Mouse (Mus musculus) midbrain, postnatal 0 days (tissue): ENCODE measurements at regions not wholly inside any gene's neighbourhood (a gene's known extent, or its start where the extent isn't known, plus 50 kb on each side); places are given as distances from the start of the nearest gene placed in this dataset.

Experiments
- ATAC-seq: fragments of 200-750 bp; cut with Nextera tagmentation; 2 replicates; pipeline ENCODE4 v1.8.0; 2017; ENCODE audit warnings: moderate number of reproducible peaks, mild to moderate bottlenecking, moderate TSS enrichment, moderate library complexity; ENCODE audit not compliant: low FRiP score
- DNase-seq: peaks from one replicate; pipeline ENCODE4 v3.0.0-alpha.2; 2015; ENCODE audit warnings: low spot score
- H3K27ac ChIP-seq: fragments of 300-500 bp; sonication (generic); 2 replicates; pipeline ENCODE4 v1.5.1; 2014; ENCODE audit warnings: low read depth, mild to moderate bottlenecking, low read length, mixed read lengths
- H3K27me3 ChIP-seq: fragments of 300-500 bp; sonication (generic); 2 replicates; pipeline ENCODE4 v1.6.1; 2014; ENCODE audit warnings: low read length, control low read depth, mixed read lengths; ENCODE audit not compliant: insufficient read depth
- H3K36me3 ChIP-seq: fragments of 300-500 bp; sonication (generic); 2 replicates; pipeline ENCODE4 v1.6.1; 2014; ENCODE audit warnings: low read length, control low read depth, mixed read lengths; ENCODE audit not compliant: insufficient read depth
- H3K4me1 ChIP-seq: fragments of 300-500 bp; sonication (generic); 2 replicates; pipeline ENCODE4 v1.6.1; 2014; ENCODE audit warnings: mild to moderate bottlenecking, control low read depth, antibody characterized with exemption, low read length, mixed read lengths; ENCODE audit not compliant: insufficient read depth
- H3K4me2 ChIP-seq: fragments of 300-500 bp; sonication (generic); 2 replicates; pipeline ENCODE4 v1.6.1; 2014; ENCODE audit warnings: low read depth, mild to moderate bottlenecking, low read length, mixed read lengths; ENCODE audit not compliant: poor library complexity, severe bottlenecking
- H3K4me3 ChIP-seq: fragments of 300-500 bp; sonication (generic); 2 replicates; pipeline ENCODE4 v1.5.1; 2014; ENCODE audit warnings: low read depth, mild to moderate bottlenecking, low read length, moderate library complexity
- H3K9ac ChIP-seq: fragments of 300-500 bp; sonication (generic); replicated peaks from 2 replicates; pipeline ENCODE4 v1.6.1; 2014; ENCODE audit warnings: mild to moderate bottlenecking, low read length, moderate library complexity, mixed read lengths; ENCODE audit not compliant: poor library complexity, severe bottlenecking
- H3K9me3 ChIP-seq: fragments of 300-500 bp; sonication (generic); 2 replicates; pipeline ENCODE4 v1.6.1; 2016; ENCODE audit warnings: low read length, control low read depth
- CTCF ChIP-seq: IDR thresholded peaks from 2 replicates; pipeline ENCODE4 v1.5.1; 2016; ENCODE audit warnings: antibody characterized with exemption, mild to moderate bottlenecking
- WGBS: fragments of 180-500 bp; shearing (Covaris S2); extraction: QIAGEN DNeasy Blood & Tissue Kit; methylation state at CpG from one replicate; pipeline ENCODE4 v1.1.7; 2014; 5-methylcytosine and 5-hydroxymethylcytosine counted together

- no peak for TF ChIP-seq CTCF
- peak overlapping the region; percentile 32; the same call in 1 of the 2 replicates for H3K4me2 ChIP-seq
- H3K4me3 ChIP-seq = no peak overlapping the region
- H3K4me1 ChIP-seq = peaks cover 16% of the 10 kb centered on the region; the same call in 1 of the 2 replicates
- no peaks in the 10 kb centered on the region for H3K27me3 ChIP-seq
- DNase-seq = peak; percentile 85
- no peak overlapping the region for H3K27ac ChIP-seq
- WGBS = 10% methylated on average over 20 of the region's 20 CpGs
- H3K9ac ChIP-seq = 0 out of 2 replicates have a peak overlapping the region, but pooled peaks have one; percentile 13
- H3K36me3 ChIP-seq = no peaks in the 10 kb centered on the region
- no peaks in the 10 kb centered on the region for H3K9me3 ChIP-seq
- ATAC-seq = peak; percentile 73
Measured at GRCm38 (mm10) chr2:17838859-17839581, 107.8 kb upstream of the Nebl start.

- ATAC-seq (no peak), DNase-seq (no peak)
- H3K4me3 ChIP-seq = no peak overlapping the region
- H3K27ac ChIP-seq = no peak overlapping the region
- no peaks in the 10 kb centered on the region for H3K36me3 ChIP-seq
- peaks cover 16% of the 10 kb centered on the region; the same call in 1 of the 2 replicates for H3K4me1 ChIP-seq
- no peaks in the 10 kb centered on the region for H3K27me3 ChIP-seq
- WGBS = 14% methylated on average over 7 of the region's 7 CpGs
- TF ChIP-seq CTCF = no peak
- no peak overlapping the region for H3K9ac ChIP-seq
- H3K9me3 ChIP-seq = no peaks in the 10 kb centered on the region
- peak overlapping the region; percentile 21; the same call in 1 of the 2 replicates for H3K4me2 ChIP-seq
Measured at GRCm38 (mm10) chr2:17838381-17838680, 107.1 kb upstream of the Nebl start.

- no peak for TF ChIP-seq CTCF
- WGBS = 22% methylated on average over 14 of the region's 14 CpGs
- Histone ChIP-seq H3K9ac (no peak overlapping the region), H3K4me2 (peak overlapping the region; percentile 21; the same call in 1 of the 2 replicates), H3K27me3 (no peaks in the 10 kb centered on the region), H3K4me3 (no peak overlapping the region), H3K36me3 (no peaks in the 10 kb centered on the region), H3K9me3 (no peaks in the 10 kb centered on the region), H3K27ac (no peak overlapping the region), H3K4me1 (peaks cover 16% of the 10 kb centered on the region; the same call in 1 of the 2 replicates)
- peak; percentile 69 for DNase-seq
- peak; percentile 27; the same call in 1 of the 2 replicates for ATAC-seq
Measured at GRCm38 (mm10) chr2:17837541-17838380, 106.5 kb upstream of the Nebl start.

GRCm38 (mm10) chr2:17832726-17833125 is 101.5 kb upstream of the Nebl start:
- WGBS = 84% methylated on average over 3 of the region's 3 CpGs
- no peaks in the 10 kb centered on the region for H3K27me3 ChIP-seq
- ATAC-seq = no peak
- H3K9me3 ChIP-seq = no peaks in the 10 kb centered on the region
- H3K36me3 ChIP-seq = no peaks in the 10 kb centered on the region
- H3K4me3 ChIP-seq = no peak overlapping the region
- no peak overlapping the region for H3K4me2 ChIP-seq
- DNase-seq = no peak
- TF ChIP-seq CTCF = peak; percentile 52
- peaks cover 4% of the 10 kb centered on the region; the same call in 1 of the 2 replicates for H3K4me1 ChIP-seq
- no peak overlapping the region for H3K9ac ChIP-seq
- no peak overlapping the region for H3K27ac ChIP-seq

GRCm38 (mm10) chr2:17830216-17830615 is 99.0 kb upstream of the Nebl start:
- Histone ChIP-seq H3K9ac (no peak overlapping the region), H3K9me3 (no peaks in the 10 kb centered on the region), H3K4me1 (no peaks in the 10 kb centered on the region), H3K4me2 (no peak overlapping the region), H3K4me3 (no peak overlapping the region), H3K27ac (no peak overlapping the region), H3K27me3 (no peaks in the 10 kb centered on the region), H3K36me3 (no peaks in the 10 kb centered on the region)
- WGBS = 81% methylated on average over 5 of the region's 5 CpGs
- no peak for DNase-seq
- no peak for TF ChIP-seq CTCF
- ATAC-seq = no peak

GRCm38 (mm10) chr2:17825271-17825670 is 94.0 kb upstream of the Nebl start:
- Histone ChIP-seq H3K4me1 (no peaks in the 10 kb centered on the region), H3K4me2 (no peak overlapping the region), H3K9me3 (no peaks in the 10 kb centered on the region), H3K27ac (no peak overlapping the region), H3K4me3 (no peak overlapping the region), H3K27me3 (0 out of 2 replicates have a peak, but pooled peaks cover 2% of the 10 kb centered on the region), H3K9ac (no peak overlapping the region), H3K36me3 (no peaks in the 10 kb centered on the region)
- ATAC-seq = no peak
- WGBS = 78% methylated on average over 2 of the region's 2 CpGs
- no peak for TF ChIP-seq CTCF
- DNase-seq = no peak
